Mouse (Mus musculus) midbrain, embryonic 14.5 days (tissue): ENCODE results near the gene Hspa1a. TPM values are rescaled to one million over a fixed set of nuclear protein-coding genes. Genes with fewer than 3 reads are reported as not detected.

Experiments
- ATAC-seq: fragments of 200-750 bp; cut with Nextera tagmentation; 2 replicates; pipeline ENCODE4 v1.8.0; 2017; ENCODE audit warnings: moderate number of reproducible peaks, moderate library complexity; ENCODE audit not compliant: low FRiP score, low TSS enrichment
- DNase-seq: peaks from one replicate; pipeline ENCODE4 v3.0.0-alpha.2; 2015
- H3K27ac ChIP-seq: fragments of 300-500 bp; sonication (generic); replicated peaks from 2 replicates; pipeline ENCODE4 v1.5.1; 2014; ENCODE audit warnings: mild to moderate bottlenecking, low read depth, low read length, moderate library complexity
- H3K27me3 ChIP-seq: fragments of 300-500 bp; sonication (generic); 2 replicates; pipeline ENCODE4 v1.6.1; 2014; ENCODE audit warnings: low read length, control low read depth, mixed read lengths; ENCODE audit not compliant: control insufficient read depth, insufficient read depth
- H3K36me3 ChIP-seq: fragments of 300-500 bp; sonication (generic); 2 replicates; pipeline ENCODE4 v1.6.1; 2014; ENCODE audit warnings: low read length, control low read depth; ENCODE audit not compliant: control insufficient read depth, insufficient read depth
- H3K4me1 ChIP-seq: fragments of 300-500 bp; sonication (generic); 2 replicates; pipeline ENCODE4 v1.6.1; 2014; ENCODE audit warnings: mild to moderate bottlenecking, antibody characterized with exemption, low read length, control low read depth; ENCODE audit not compliant: control insufficient read depth, insufficient read depth
- H3K4me2 ChIP-seq: fragments of 300-500 bp; sonication (generic); 2 replicates; pipeline ENCODE4 v1.6.1; 2014; ENCODE audit warnings: mild to moderate bottlenecking, low read length, moderate library complexity
- H3K4me3 ChIP-seq: fragments of 300-500 bp; sonication (generic); replicated peaks from 2 replicates; pipeline ENCODE4 v1.5.1; 2014; ENCODE audit warnings: low read depth, low read length
- H3K9ac ChIP-seq: fragments of 300-500 bp; sonication (generic); replicated peaks from 2 replicates; pipeline ENCODE4 v1.6.1; 2014; ENCODE audit warnings: mild to moderate bottlenecking, low read length, moderate library complexity
- H3K9me3 ChIP-seq: fragments of 300-500 bp; sonication (generic); 2 replicates; pipeline ENCODE4 v1.6.1; 2016; ENCODE audit warnings: low read length, control low read depth, mixed read lengths; ENCODE audit not compliant: control insufficient read depth
- WGBS: fragments of 180-500 bp; shearing (Covaris S2); extraction: QIAGEN DNeasy Blood & Tissue Kit; methylation state at CpG from one replicate; pipeline ENCODE4 v1.1.7; 2014; 5-methylcytosine and 5-hydroxymethylcytosine counted together
- polyA plus RNA-seq: library from polyadenylated mRNA; unstranded; fragments of >200 nt; fragmentation: Nextera tagmentation; extraction: Ambion mirVana; gene quantifications from 2 replicates; pipeline ENCODE4 v1.2.1, GENCODE M21; 2014

Gene Hspa1a
- polyA plus RNA-seq, 1 experiment from 2014 or later = 5.6 TPM

DNA sequence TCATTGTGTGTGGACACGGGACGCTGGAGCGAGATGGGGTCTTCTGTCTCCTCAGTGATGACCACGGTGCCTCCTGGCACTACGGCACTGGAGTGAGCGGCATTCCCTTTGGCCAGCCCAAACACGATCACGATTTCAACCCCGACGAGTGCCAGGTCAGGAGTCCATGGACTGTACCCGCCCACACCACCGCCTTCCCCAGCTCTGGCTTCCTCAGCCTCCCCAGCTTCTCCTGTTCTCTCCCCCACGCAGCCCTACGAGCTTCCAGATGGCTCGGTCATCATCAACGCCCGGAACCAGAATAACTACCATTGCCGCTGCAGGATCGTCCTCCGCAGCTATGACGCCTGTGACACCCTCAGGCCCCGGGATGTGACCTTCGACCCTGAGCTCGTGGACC, 37.9 kb downstream of the Hspa1a start:
- Histone ChIP-seq H3K4me3 (no peak overlapping the region), H3K4me2 (no peak overlapping the region), H3K27me3 (no peaks in the 10 kb centered on the region), H3K36me3 (peaks cover 30% of the 10 kb centered on the region), H3K9ac (no peak overlapping the region), H3K27ac (no peak overlapping the region), H3K4me1 (peaks cover 11% of the 10 kb centered on the region), H3K9me3 (no peaks in the 10 kb centered on the region)
- no peak for ATAC-seq
- WGBS = 64% methylated on average over 24 of the region's 24 CpGs
- DNase-seq = no peak

DNA sequence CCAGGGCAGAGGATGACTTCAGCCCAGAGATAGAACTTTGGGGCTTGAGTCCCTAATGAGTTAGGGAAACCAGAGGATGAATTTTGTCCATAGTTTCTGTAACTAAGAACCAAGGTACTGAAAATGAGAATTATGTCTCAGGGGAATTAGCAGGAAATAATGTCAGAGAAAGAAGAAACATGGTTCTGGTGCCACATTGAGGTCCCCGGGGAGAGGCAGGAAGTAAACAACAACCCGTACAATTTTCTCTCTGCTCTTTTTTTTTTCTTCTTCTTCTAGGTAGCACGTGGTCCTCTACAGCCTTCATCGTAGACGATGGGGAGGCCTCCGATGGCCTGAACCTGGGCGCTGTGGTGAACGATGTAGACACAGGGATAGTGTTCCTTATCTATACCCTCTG, 39.7 kb downstream of the Hspa1a start:
- Histone ChIP-seq H3K4me1 (peaks cover 11% of the 10 kb centered on the region), H3K27me3 (no peaks in the 10 kb centered on the region), H3K4me2 (peak overlapping the region; percentile 97), H3K9ac (peak overlapping the region; percentile 80), H3K36me3 (peaks cover 30% of the 10 kb centered on the region), H3K9me3 (no peaks in the 10 kb centered on the region), H3K4me3 (peak overlapping the region; percentile 82), H3K27ac (no peak overlapping the region)
- whole genome bisulfite sequencing = 96% methylated on average over 8 of the region's 8 CpGs
- ATAC-seq (no peak), DNase-seq (no peak)

GRCm38 (mm10) chr17:34931735-34932098, 40.2 kb downstream of the Hspa1a start:
- ATAC-seq = no peak; the same call in 1 of the 2 replicates
- Histone ChIP-seq H3K9me3 (no peaks in the 10 kb centered on the region), H3K9ac (peak overlapping the region; percentile 80), H3K27me3 (no peaks in the 10 kb centered on the region), H3K4me1 (peaks cover 11% of the 10 kb centered on the region), H3K4me3 (peak overlapping the region; percentile 82), H3K27ac (peak overlapping the region; percentile 54), H3K4me2 (peak overlapping the region; percentile 97), H3K36me3 (peaks cover 30% of the 10 kb centered on the region)
- DNase-seq = peak; percentile 63
- WGBS = 12% methylated on average over 14 of the region's 14 CpGs

DNA sequence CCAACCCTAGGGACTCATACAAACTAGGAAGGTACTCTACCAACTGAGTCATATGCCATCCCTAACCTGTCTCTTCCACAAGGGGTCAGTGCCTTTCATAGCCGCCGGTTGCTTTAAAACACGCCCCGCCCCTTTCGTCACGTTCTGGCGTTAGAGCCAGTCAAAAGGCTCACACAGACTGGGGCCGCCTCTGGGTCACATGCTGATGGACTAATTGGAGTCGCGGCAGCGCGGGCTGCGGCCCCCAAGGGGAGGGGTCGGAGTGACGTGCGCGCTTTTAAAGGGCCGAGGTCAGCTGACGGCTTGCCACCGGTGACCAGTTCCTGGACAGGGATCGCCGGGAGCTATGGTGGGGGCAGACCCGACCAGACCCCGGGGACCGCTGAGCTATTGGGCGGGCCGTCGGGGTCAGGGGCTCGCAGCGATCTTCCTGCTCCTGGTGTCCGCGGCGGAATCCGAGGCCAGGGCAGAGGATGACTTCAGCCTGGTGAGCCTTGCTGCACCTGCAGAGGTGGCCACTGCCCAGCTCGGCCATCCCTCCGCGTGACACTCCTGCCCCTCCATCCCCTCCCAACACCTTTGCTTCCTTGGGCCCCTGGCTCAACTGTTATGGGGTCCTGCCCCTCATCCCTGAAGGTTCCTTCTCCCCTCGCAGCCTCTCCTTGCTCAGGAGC, 40.8 kb downstream of the Hspa1a start, which contains the start of gene Neu1:
Neu1 (plus strand) TSS at position 193 of the 674 bp plus-strand sequence.
- ATAC-seq = peak; percentile 96
- Histone ChIP-seq H3K4me2 (peak within 1 kb of the TSS; percentile 97), H3K36me3 (peaks cover 30% of the 10 kb centered on the region), H3K9ac (peak within 1 kb of the TSS; percentile 80), H3K27ac (peak within 1 kb of the TSS; percentile 54), H3K27me3 (no peaks in the 10 kb centered on the region), H3K9me3 (no peaks in the 10 kb centered on the region), H3K4me1 (peaks cover 11% of the 10 kb centered on the region), H3K4me3 (peak within 1 kb of the TSS; percentile 82)
- WGBS = under 1% methylated on average over 38 of the region's 38 CpGs
- peak; percentile 99 for DNase-seq

GRCm38 (mm10) chr17:34928841-34929240, 43.1 kb downstream of the Hspa1a start:
- Histone ChIP-seq H3K4me1 (peaks cover 11% of the 10 kb centered on the region), H3K27ac (no peak overlapping the region), H3K36me3 (peaks cover 11% of the 10 kb centered on the region; the same call in 1 of the 2 replicates), H3K9ac (no peak overlapping the region), H3K4me2 (no peak overlapping the region), H3K4me3 (no peak overlapping the region), H3K9me3 (no peaks in the 10 kb centered on the region), H3K27me3 (no peaks in the 10 kb centered on the region)
- no peak for ATAC-seq
- 74% methylated on average over 4 of the region's 4 CpGs for WGBS
- no peak for DNase-seq

- DNase-seq = no peak
- H3K4me1 ChIP-seq = peaks cover 10% of the 10 kb centered on the region
Measured at GRCm38 (mm10) chr17:34927306-34928019, 44.5 kb downstream of the Hspa1a start.

DNA sequence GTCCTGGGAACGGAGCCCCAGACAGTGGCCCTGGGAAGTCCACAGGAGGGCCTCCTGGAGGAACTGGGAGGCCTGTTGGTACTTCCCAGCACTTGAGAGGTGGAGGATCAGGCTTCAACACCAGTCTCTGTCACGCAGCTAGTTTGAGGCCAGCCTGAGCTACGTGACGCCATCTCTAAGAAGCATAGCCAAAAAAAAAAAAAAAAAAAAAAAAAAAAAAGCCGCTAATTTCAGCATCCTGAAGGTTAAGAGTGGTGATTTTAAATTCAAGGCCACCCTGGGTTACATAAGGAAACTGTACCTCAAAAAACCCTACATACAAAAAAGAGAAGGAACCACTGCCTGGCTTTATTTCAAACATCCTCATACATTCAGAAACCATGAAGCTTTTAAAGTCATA, 47.7 kb downstream of the Hspa1a start:
- DNase-seq = no peak
- Histone ChIP-seq H3K36me3 (no peaks in the 10 kb centered on the region), H3K4me3 (no peak overlapping the region), H3K4me2 (no peak overlapping the region), H3K9me3 (no peaks in the 10 kb centered on the region), H3K27ac (no peak overlapping the region), H3K4me1 (no peaks in the 10 kb centered on the region), H3K27me3 (no peaks in the 10 kb centered on the region), H3K9ac (no peak overlapping the region)
- no peak for ATAC-seq
- WGBS = 61% methylated on average over 5 of the region's 5 CpGs

More at GRCm38 (mm10) chr17:34927306-34928019, 44.5 kb downstream of the Hspa1a start:
- Histone ChIP-seq H3K27me3 (no peaks in the 10 kb centered on the region), H3K4me2 (no peak overlapping the region), H3K4me3 (no peak overlapping the region), H3K9ac (no peak overlapping the region), H3K27ac (no peak overlapping the region), H3K9me3 (no peaks in the 10 kb centered on the region), H3K36me3 (no peaks in the 10 kb centered on the region)
- WGBS = 87% methylated on average over 18 of the region's 18 CpGs
- ATAC-seq = no peak

GRCm38 (mm10) chr17:34922939-34923338, 49.0 kb downstream of the Hspa1a start:
- 55% methylated on average over 6 of the region's 6 CpGs for WGBS
- ATAC-seq = no peak
- DNase-seq = no peak

More at GRCm38 (mm10) chr17:34922939-34923338, 49.0 kb downstream of the Hspa1a start:
- H3K36me3 ChIP-seq = no peaks in the 10 kb centered on the region
- H3K9me3 ChIP-seq = no peaks in the 10 kb centered on the region
- no peak overlapping the region for H3K27ac ChIP-seq
- no peak overlapping the region for H3K4me3 ChIP-seq
- no peaks in the 10 kb centered on the region for H3K4me1 ChIP-seq
- H3K9ac ChIP-seq = no peak overlapping the region
- no peaks in the 10 kb centered on the region for H3K27me3 ChIP-seq
- H3K4me2 ChIP-seq = no peak overlapping the region
